Comparison of ENCODE assay signal across 16 mouse cellular contexts in the genomic region with DNA sequence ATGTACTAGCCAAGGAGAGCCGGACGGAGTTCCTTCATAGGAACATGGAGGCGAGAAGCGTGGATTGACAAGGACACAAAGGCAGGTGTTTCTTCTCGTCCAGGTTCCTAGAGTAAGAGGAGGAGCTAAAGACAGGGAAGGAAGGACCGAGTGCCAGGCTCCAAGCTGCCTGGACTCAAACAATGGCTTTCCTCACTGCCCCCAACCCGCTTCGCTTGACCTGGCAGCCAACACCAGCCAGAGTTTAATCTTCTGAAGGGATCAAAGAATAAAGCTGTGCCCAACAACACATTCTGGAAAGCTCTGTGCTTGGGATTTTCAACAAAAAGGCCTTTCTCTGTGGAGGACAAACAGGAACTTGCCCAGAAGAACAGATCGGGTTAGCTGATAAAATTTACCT.
DNase-seq lines count a peak whose midpoint lies in the region; ATAC-seq and TF ChIP-seq lines count a peak whose summit lies in the region.
"Had no signal": no experiment of that assay in that cellular context is flagged by ENCODE, and none has a peak within 500 bp of the region (broad histone marks: within the 10 kb centered on the region; RNA-seq: fewer than 3 reads in every experiment).

No protein-coding gene starts in this region.

- no peaks in the 10 kb centered on the region; the same call in 1 of the 2 replicates for H3K79me2 ChIP-seq in MEL (ENCODE audit: control insufficient read depth, insufficient read depth, low read length, poor library complexity)

- H3K9me3 ChIP-seq in heart, embryonic 13.5 days, result no peaks in the 10 kb centered on the region
- H3K9me3 ChIP-seq in kidney, embryonic 15.5 days (replicated peaks), result no peaks in the 10 kb centered on the region
- no peaks in the 10 kb centered on the region for H3K9me3 ChIP-seq in MEL (replicated peaks; ENCODE audit: insufficient read depth, low read length)
- H3K9me3 ChIP-seq: embryonic facial prominence, embryonic 15.5 days; forebrain, embryonic 13.5 days; heart, embryonic 12.5 days; liver, embryonic 15.5 days had no signal

- peak overlapping the region; percentile 79; the same call in 1 of the 2 replicates for H3K27ac ChIP-seq in heart, embryonic 13.5 days (replicated peaks)
- H3K27ac ChIP-seq in kidney, embryonic 15.5 days, result peak overlapping the region; percentile 54
- H3K27ac ChIP-seq in MEL (ENCODE audit: control insufficient read depth, low read depth, low read length), result no peak overlapping the region
- H3K27ac ChIP-seq: embryonic facial prominence, embryonic 15.5 days; forebrain, embryonic 13.5 days; liver, embryonic 15.5 days had no signal

- H3K36me3 ChIP-seq in heart, embryonic 13.5 days, result peaks cover 53% of the 10 kb centered on the region
- H3K36me3 ChIP-seq in kidney, embryonic 15.5 days, result peaks cover 56% of the 10 kb centered on the region
- H3K36me3 ChIP-seq in MEL (ENCODE audit: control insufficient read depth in 1 of 2, insufficient read depth in 2 of 2, low read length in 2 of 2), result peaks cover 2 to 3% of the 10 kb centered on the region in 2 experiments; a peak in 3 of 4 replicates
- H3K36me3 ChIP-seq: liver, embryonic 15.5 days had no signal

- no peaks in the 10 kb centered on the region for H3K27me3 ChIP-seq in heart, embryonic 13.5 days (replicated peaks)
- H3K27me3 ChIP-seq in kidney, embryonic 15.5 days, result no peaks in the 10 kb centered on the region
- H3K27me3 ChIP-seq in MEL (ENCODE audit: control insufficient read depth in 1 of 2, insufficient read depth in 2 of 2, low read length in 2 of 2), result no peaks in the 10 kb centered on the region
- H3K27me3 ChIP-seq: embryonic facial prominence, embryonic 15.5 days; forebrain, embryonic 13.5 days; heart, embryonic 12.5 days; liver, embryonic 15.5 days; Patski had no signal

- no peak overlapping the region for H3K9ac ChIP-seq in heart, embryonic 13.5 days
- H3K9ac ChIP-seq in kidney, embryonic 15.5 days, result no peak overlapping the region
- H3K9ac ChIP-seq in MEL (ENCODE audit: control insufficient read depth, low read depth, low read length, poor library complexity, severe bottlenecking), result no peak overlapping the region
- H3K9ac ChIP-seq: embryonic facial prominence, embryonic 15.5 days; forebrain, embryonic 13.5 days; heart, embryonic 12.5 days; liver, embryonic 15.5 days had no signal

- no peak overlapping the region for H3K4me2 ChIP-seq in heart, embryonic 13.5 days
- no peak overlapping the region for H3K4me2 ChIP-seq in kidney, embryonic 15.5 days
- H3K4me2 ChIP-seq: embryonic facial prominence, embryonic 15.5 days; forebrain, embryonic 13.5 days; heart, embryonic 12.5 days; liver, embryonic 15.5 days had no signal

- no peak for TF ChIP-seq EP300 in MEL (IDR thresholded peaks at IDR 0.05; ENCODE audit: low read depth in 1 of 2, low read length in 2 of 2)

- TF ChIP-seq POLR2A in MEL (IDR thresholded peaks at IDR 0.05; ENCODE audit: control insufficient read depth in 1 of 2, insufficient read depth in 1 of 2, low read depth in 1 of 2, low read length in 2 of 2, poor library complexity in 1 of 2), result no peak

- no peak for TF ChIP-seq CTCF in MEL (IDR thresholded peaks at IDR 0.05 in 2 of 3, conservative IDR thresholded peaks at IDR 0.05 in 1 of 3; ENCODE audit: control insufficient read depth in 1 of 3, insufficient read depth in 1 of 3, low read depth in 2 of 3, low read length in 3 of 3, poor library complexity in 1 of 3, severe bottlenecking in 1 of 3)

- no peak for DNase-seq in heart, adult 11 months
- DNase-seq in kidney, adult 8-10 months, result no peak
- DNase-seq in MEL (ENCODE audit: low read depth, low spot score), result no peak
- DNase-seq in kidney, postnatal 14 days, result peak; percentile 44
- DNase-seq in natural killer cell, adult 2 months (ENCODE audit: low spot score in 2 of 2), result no peak
- DNase-seq: adrenal gland, postnatal 25 days; B cell, adult 2 months; cerebellum, adult 9-10 months had no signal

- peaks cover 73% of the 10 kb centered on the region for H3K4me1 ChIP-seq in heart, embryonic 13.5 days
- H3K4me1 ChIP-seq in kidney, embryonic 15.5 days, result peaks cover 81% of the 10 kb centered on the region
- peaks cover 0 to 2% of the 10 kb centered on the region in 2 experiments; a peak in 1 of 4 replicates for H3K4me1 ChIP-seq in MEL (ENCODE audit: control insufficient read depth in 1 of 2, insufficient read depth in 2 of 2, low read length in 2 of 2)
- H3K4me1 ChIP-seq: liver, embryonic 15.5 days had no signal

- 79% methylated on average over 9 of the region's 9 CpGs for WGBS in heart, embryonic 13.5 days
- WGBS in kidney, embryonic 15.5 days, result 68% methylated on average over 9 of the region's 9 CpGs

- no peak for ATAC-seq in heart, embryonic 13.5 days (ENCODE audit: extremely low read depth, insufficient number of reproducible peaks, low FRiP score, low TSS enrichment)
- ATAC-seq in kidney, embryonic 15.5 days (replicated peaks; ENCODE audit: low FRiP score), result no peak; the same call in 1 of the 2 replicates
- ATAC-seq: forebrain, embryonic 13.5 days; midbrain, embryonic 16.5 days; Patski had no signal

- no peak overlapping the region for H3K4me3 ChIP-seq in heart, embryonic 13.5 days
- no peak overlapping the region for H3K4me3 ChIP-seq in kidney, embryonic 15.5 days (replicated peaks)
- H3K4me3 ChIP-seq in MEL (ENCODE audit: control insufficient read depth in 1 of 2, insufficient read depth in 1 of 2, low read depth in 2 of 2, low read length in 2 of 2), result no peak overlapping the region
- H3K4me3 ChIP-seq: embryonic facial prominence, embryonic 15.5 days; forebrain, embryonic 13.5 days; heart, embryonic 12.5 days; liver, embryonic 15.5 days had no signal

- TF ChIP-seq RAD21 in MEL (IDR thresholded peaks at IDR 0.05; ENCODE audit: low read depth, low read length), result no peak

TF ChIP-seq in MEL, 35 proteins besides CTCF, POLR2A, EP300 and RAD21:
- TF ChIP-seq GABPA (IDR thresholded peaks at IDR 0.05; ENCODE audit: low read depth, low read length) (no peak), GATA1 (IDR thresholded peaks at IDR 0.05; ENCODE audit: low read depth, low read length) (peak; percentile 35; the same call in 1 of the 2 replicates)
